Mouse (Mus musculus) MEL (cell line): ENCODE data around the gene Ltn1.

Source experiments
- CTCF ChIP-seq, 3 experiments: IDR thresholded peaks in 2 of 3; conservative IDR thresholded peaks in 1 of 3; 2 replicates each; pipeline ENCODE4 v1.5.1; 2011 to 2012; ENCODE audit warnings: low read length in 3 of 3, low read depth in 2 of 3, mild to moderate bottlenecking in 2 of 3, improper control_type of control experiment in 1 of 3, inconsistent platforms in 1 of 3, mixed read lengths in 1 of 3, moderate library complexity in 1 of 3; ENCODE audit not compliant: control insufficient read depth in 1 of 3, insufficient read depth in 1 of 3, poor library complexity in 1 of 3, severe bottlenecking in 1 of 3
- EP300 ChIP-seq, 2 experiments: IDR thresholded peaks; 2 replicates each; pipeline ENCODE4 v1.6.1; 2011; ENCODE audit warnings: improper control_type of control experiment in 2 of 2, low read length in 2 of 2, low read depth in 1 of 2, mild to moderate bottlenecking in 1 of 2
- ETS1 ChIP-seq: IDR thresholded peaks from 2 replicates; pipeline ENCODE4 v1.6.1; 2012; ENCODE audit warnings: low read depth, mild to moderate bottlenecking, inconsistent platforms, low read length, improper control_type of control experiment, moderate library complexity
- POLR2A ChIP-seq, 2 experiments: IDR thresholded peaks; 2 replicates each; pipeline ENCODE4 v1.6.1; 2011 to 2012; ENCODE audit warnings: low read length in 2 of 2, mild to moderate bottlenecking in 2 of 2, control low read depth in 1 of 2, improper control_type of control experiment in 1 of 2, low read depth in 1 of 2, moderate library complexity in 1 of 2; ENCODE audit not compliant: control insufficient read depth in 1 of 2, insufficient read depth in 1 of 2, poor library complexity in 1 of 2
- RAD21 ChIP-seq: IDR thresholded peaks from 2 replicates; pipeline ENCODE4 v1.6.1; 2011; ENCODE audit warnings: mild to moderate bottlenecking, low read depth, low read length, improper control_type of control experiment
- RCOR1 ChIP-seq: IDR thresholded peaks from 2 replicates; pipeline ENCODE4 v1.6.1; 2012; ENCODE audit warnings: low read depth, mild to moderate bottlenecking, inconsistent platforms, low read length, improper control_type of control experiment
- TBP ChIP-seq: IDR thresholded peaks from 2 replicates; pipeline ENCODE4 v1.8.0; 2011; ENCODE audit warnings: low read depth, low read length, improper control_type of control experiment
- ZC3H11A ChIP-seq: IDR thresholded peaks from 2 replicates; pipeline ENCODE4 v1.6.1; 2012; ENCODE audit warnings: low read depth, mild to moderate bottlenecking, inconsistent platforms, low read length, improper control_type of control experiment
- ZMIZ1 ChIP-seq: IDR thresholded peaks from 2 replicates; pipeline ENCODE4 v1.6.1; 2012; ENCODE audit warnings: low read depth, mild to moderate bottlenecking, inconsistent platforms, low read length, improper control_type of control experiment, moderate library complexity

DNA sequence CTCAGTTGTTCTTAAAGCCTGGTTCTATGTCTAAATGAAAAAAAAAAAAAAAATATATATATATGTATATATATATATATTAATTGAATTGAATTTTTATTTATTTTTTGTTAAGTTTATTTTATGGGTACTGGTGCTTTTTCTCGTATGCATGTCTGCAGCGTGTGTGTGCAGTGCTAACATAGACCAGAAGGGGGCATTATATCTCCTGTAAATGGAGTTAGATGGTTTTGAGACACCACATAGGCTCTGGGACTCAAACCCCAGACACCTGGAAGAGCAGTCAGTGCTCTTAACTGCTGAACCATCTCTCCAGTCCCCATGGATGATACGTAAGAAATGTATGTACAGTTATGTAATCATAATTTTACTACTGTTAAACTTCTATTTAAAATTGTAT lies 26.3 kb upstream of the Ltn1 start:
- TF ChIP-seq EP300 (IDR thresholded peaks at IDR 0.05; ENCODE audit: low read depth in 1 of 2, low read length in 2 of 2) (no peak), TBP (no peak), RAD21 (no peak), RCOR1 (no peak), CTCF (IDR thresholded peaks at IDR 0.05 in 2 of 3, conservative IDR thresholded peaks at IDR 0.05 in 1 of 3; ENCODE audit: control insufficient read depth in 1 of 3, insufficient read depth in 1 of 3, low read depth in 2 of 3, low read length in 3 of 3, poor library complexity in 1 of 3, severe bottlenecking in 1 of 3) (peak; percentile 19 to 37 (median 28); a peak in 4 of 6 replicates), ETS1 (no peak), POLR2A (IDR thresholded peaks at IDR 0.05; ENCODE audit: control insufficient read depth in 1 of 2, insufficient read depth in 1 of 2, low read depth in 1 of 2, low read length in 2 of 2, poor library complexity in 1 of 2) (no peak), ZMIZ1 (no peak), ZC3H11A (no peak)
